ENCODE assay signal across 12 mouse cellular contexts in genomic region chr5:115165351-115165750, GRCm38 (mm10). TPM values are rescaled to one million over a fixed set of nuclear protein-coding genes. Genes with fewer than 3 reads are reported as not detected.
A peak's percentile ranks its signal among the peaks of the same experiment; 100 is the strongest.
DNase-seq lines count a peak whose midpoint lies in the region; TF ChIP-seq lines count a peak whose summit lies in the region.
"Had no signal": no experiment of that assay in that cellular context is flagged by ENCODE, and none has a peak within 500 bp of the region (broad histone marks: within the 10 kb centered on the region; RNA-seq: fewer than 3 reads in every experiment).

No protein-coding gene starts in this region.

- 57% methylated on average over 9 of the region's 9 CpGs for WGBS in lung, adult 2 months
- 80% methylated on average over 9 of the region's 9 CpGs for WGBS in bone marrow, adult 2 months

- peak; percentile 43 for TF ChIP-seq CTCF in lung, adult 2 months (IDR thresholded peaks at IDR 0.05; ENCODE audit: insufficient read depth, low read length)
- peak; percentile 58 for TF ChIP-seq CTCF in bone marrow, adult 2 months (IDR thresholded peaks at IDR 0.05; ENCODE audit: control insufficient read depth, insufficient read depth, low read length)

- H3K4me1 ChIP-seq in lung, adult 2 months (ENCODE audit: control insufficient read depth, insufficient read depth, low read length) = peaks cover 12% of the 10 kb centered on the region
- H3K4me1 ChIP-seq in bone marrow, adult 2 months (ENCODE audit: control insufficient read depth, insufficient read depth, low read length) = peaks cover 6% of the 10 kb centered on the region; the same call in 1 of the 2 replicates

- H3K27ac ChIP-seq in bone marrow, adult 2 months (ENCODE audit: control insufficient read depth, insufficient read depth, low read depth, low read length, poor library complexity) = no peak overlapping the region
- H3K27ac ChIP-seq: hindbrain, embryonic 12.5 days; limb, embryonic 15.5 days; midbrain, embryonic 12.5 days had no signal

- no peak overlapping the region for H3K4me3 ChIP-seq in lung, adult 2 months (replicated peaks; ENCODE audit: extremely low read depth, low read depth, low read length)
- no peak overlapping the region for H3K4me3 ChIP-seq in bone marrow, adult 2 months (replicated peaks; ENCODE audit: control insufficient read depth, low read depth, low read length)
- H3K4me3 ChIP-seq: erythroblast, embryonic 14.5 days; hindbrain, embryonic 12.5 days; limb, embryonic 15.5 days; midbrain, embryonic 12.5 days had no signal

- peak; percentile 42 for DNase-seq in embryo, embryonic 10 days (ENCODE audit: low spot score)
- DNase-seq in embryo, embryonic 10.5 days (ENCODE audit: low spot score) = no peak
- no peak for DNase-seq in lung, adult 2 months
- DNase-seq in lung, postnatal 25 days (ENCODE audit: low spot score) = no peak
- peak; percentile 36 to 48 for DNase-seq in B cell, adult 2 months
- no peak for DNase-seq in c-Kit-positive CD71-positive TER-119-positive erythroid progenitor cells, embryonic 14.5 days (ENCODE audit: low spot score)
- DNase-seq in heart, adult 18-20 months = no peak

- no peak for TF ChIP-seq POLR2A in lung, adult 2 months (IDR thresholded peaks at IDR 0.05; ENCODE audit: borderline replicate concordance, extremely low read depth, low read depth, low read length)
- no peak for TF ChIP-seq POLR2A in bone marrow, adult 2 months (IDR thresholded peaks at IDR 0.05; ENCODE audit: borderline replicate concordance, control insufficient read depth, low read depth, low read length)

RNA-seq across cellular contexts. Expression of gene Mlec, which starts 7.4 kb away (rescaled TPM):
- 44.1 and 53.8 TPM in 2 replicates for polyA plus RNA-seq in lung, adult 2 months (2012; rRNA removed)
- polyA plus RNA-seq in bone marrow, adult 2 months (2011; ENCODE audit: insufficient read depth, insufficient read length, low replicate concordance, missing spikeins) = 25.2 and 56.9 TPM in 2 replicates
- 10 to 100 TPM; 81.5 to 82.4 TPM for total RNA-seq in heart, adult 18-20 months (2021)

RNA-seq across cellular contexts. Expression of gene Cabp1, which starts 28.8 kb away (rescaled TPM):
- 3.2 and 6.9 TPM in 2 replicates for polyA plus RNA-seq in lung, adult 2 months (2012; rRNA removed)
- not detected in 2 replicates for polyA plus RNA-seq in bone marrow, adult 2 months (2011; ENCODE audit: insufficient read depth, insufficient read length, low replicate concordance, missing spikeins)
- 1 to 10 TPM; 1.8 to 2.0 TPM for total RNA-seq in heart, adult 18-20 months (2021)
- polyA plus RNA-seq: erythroblast, embryonic 14.5 days had no signal

RNA-seq across cellular contexts. Expression of gene Unc119b, which starts 30.6 kb away (rescaled TPM):
- 50.0 and 52.8 TPM in 2 replicates for polyA plus RNA-seq in lung, adult 2 months (2012; rRNA removed)
- polyA plus RNA-seq in bone marrow, adult 2 months (2011; ENCODE audit: insufficient read depth, insufficient read length, low replicate concordance, missing spikeins) = 3.7 and 7.8 TPM in 2 replicates
- 10 to 100 TPM; 19.3 to 20.2 TPM for total RNA-seq in heart, adult 18-20 months (2021)

RNA-seq across cellular contexts. Expression of gene Acads, which starts 46.2 kb away (rescaled TPM):
- polyA plus RNA-seq in lung, adult 2 months (2012; rRNA removed) = 44.9 and 54.3 TPM in 2 replicates
- 12.0 and 23.7 TPM in 2 replicates for polyA plus RNA-seq in bone marrow, adult 2 months (2011; ENCODE audit: insufficient read depth, insufficient read length, low replicate concordance, missing spikeins)
- total RNA-seq in heart, adult 18-20 months (2021) = 100 to 1,000 TPM; 230 to 252 TPM

Comparison
In these comparisons a context has a peak if more than half of its experiments do, and no peak if none do; other contexts are left out.
1. DNase-seq: peak in embryo, embryonic 10 days (single experiment) and B cell, adult 2 months (2 of 2); none in embryo, embryonic 10.5 days (single experiment), lung, adult 2 months (single experiment), lung, postnatal 25 days (single experiment), c-Kit-positive CD71-positive TER-119-positive erythroid progenitor cells, embryonic 14.5 days (single experiment) and heart, adult 18-20 months (0 of 2).